Mouse (Mus musculus): ENCODE results near the gene Xpnpep1.

- TF ChIP-seq CTCF (conservative IDR thresholded peaks at IDR 0.05; ENCODE audit: insufficient read depth, insufficient read length, low read depth, low read length), result no peak
- no peak for TF ChIP-seq POLR2A (IDR thresholded peaks at IDR 0.05; ENCODE audit: low read depth, low read length)
Observed at GRCm38 (mm10) chr19:53057980-53058725, 18.1 kb upstream of the Xpnpep1 start.
